Mouse (Mus musculus) adrenal gland, adult 18-20 months (tissue): ENCODE results near the gene Dcdc2b. TPM values are rescaled to one million over a fixed set of nuclear protein-coding genes. Genes with fewer than 3 reads are reported as not detected.

ENCODE experiments used
- DNase-seq, 2 experiments: peaks; one replicate each; pipeline ENCODE4 v3.0.0; 2021 to 2022; ENCODE audit warnings: low spot score in 2 of 2
- long read RNA-seq, 2 experiments: library from polyadenylated mRNA; stranded (forward); transcript quantifications; one replicate each; pipeline ENCODE4 v2.0.0; 2021
- total RNA-seq, 2 experiments: library from RNA; stranded (reverse); gene quantifications; 1 replicate in 1 of 2; 2 replicates in 1 of 2; pipeline ENCODE4 v1.2.3; 2021

Dcdc2b gene
- 1 to 10 TPM; 1.5 to 1.7 TPM for total RNA-seq
- long read RNA-seq, experiment 1, partial matches to known transcripts = 0 of 1 reads
- long read RNA-seq, experiment 1, other reads (novel, unspliced or antisense) = 1 of 1 reads
- long read RNA-seq, experiment 2 = 0 reads

GRCm38 (mm10) chr4:129614093-129614492 is at the start of gene Dcdc2b:
Gene Dcdc2b (minus strand): TSS chr4:129614257.
- DNase-seq = no peak

DNA sequence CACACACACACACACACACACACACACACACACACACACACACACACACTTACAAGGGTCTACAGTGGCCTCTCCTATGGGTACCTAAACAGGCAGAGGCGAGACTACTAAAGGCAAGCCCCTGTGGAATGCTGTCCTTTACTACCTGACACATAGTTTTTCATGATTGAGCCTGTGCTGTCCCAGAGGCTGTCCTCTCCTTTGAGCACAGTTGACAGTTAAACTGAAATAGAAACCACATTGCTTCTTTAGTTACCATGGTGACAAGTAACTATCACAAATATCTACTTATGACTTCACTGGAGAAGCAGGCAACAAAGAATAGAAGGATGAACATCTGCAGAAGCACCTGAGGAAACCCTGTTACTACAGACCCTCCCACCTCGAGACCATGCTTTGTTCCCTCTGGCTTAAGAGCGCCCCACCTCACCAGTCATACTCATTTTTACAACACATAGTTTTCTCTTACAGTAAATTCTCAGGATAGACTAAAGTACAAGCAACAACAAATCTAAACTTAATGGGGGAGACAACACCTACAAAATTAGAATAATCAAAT is 48.3 kb upstream of the Dcdc2b start:
- no peak for DNase-seq

DNA sequence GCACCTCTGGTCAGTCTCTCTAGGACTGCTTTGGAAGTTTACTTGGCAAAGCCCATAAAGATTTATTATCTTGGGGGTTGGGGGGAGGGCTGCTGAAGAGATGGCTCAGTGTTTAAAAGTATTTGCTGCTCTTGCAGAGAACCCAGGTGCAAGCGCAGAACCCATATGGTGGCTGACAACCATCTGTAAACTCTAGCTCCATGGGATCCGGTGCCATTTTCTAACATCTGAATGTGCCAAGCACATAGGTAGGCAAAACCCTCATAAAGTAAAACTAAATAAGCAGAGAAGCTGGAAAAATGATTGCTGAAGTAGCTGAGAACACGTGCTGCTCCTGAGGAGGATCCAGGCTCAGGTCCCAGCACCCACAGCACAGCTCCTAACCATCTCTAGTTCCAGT is 47.5 kb upstream of the Dcdc2b start:
- no peak for DNase-seq

GRCm38 (mm10) chr4:129654770-129655169 is 40.7 kb upstream of the Dcdc2b start:
- no peak for DNase-seq

GRCm38 (mm10) chr4:129650359-129650758 is 36.3 kb upstream of the Dcdc2b start:
- no peak for DNase-seq

- DNase-seq = no peak
These were observed 34.6 kb upstream of the Dcdc2b start for GRCm38 (mm10) chr4:129648656-129649055.

DNA sequence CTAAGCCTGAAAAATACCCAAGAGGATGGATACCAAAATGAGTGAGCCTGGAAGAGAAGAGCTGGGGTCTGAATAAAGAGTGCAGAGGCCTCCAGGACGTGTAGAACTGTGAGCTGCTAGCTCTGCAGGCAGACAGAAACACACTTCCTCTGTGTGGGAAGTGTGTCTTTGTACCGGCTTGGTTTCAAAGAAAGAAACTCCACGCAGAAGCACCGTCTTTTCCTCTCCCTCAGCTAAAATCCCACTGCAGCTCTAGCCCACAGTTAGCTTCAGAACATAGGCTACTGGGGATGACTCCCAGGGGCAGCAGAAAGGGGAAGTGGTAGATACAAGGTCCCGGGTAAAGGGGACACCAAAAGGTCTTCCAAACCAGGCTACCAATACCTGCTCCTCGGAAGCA is 31.1 kb upstream of the Dcdc2b start:
- no peak for DNase-seq

DNA sequence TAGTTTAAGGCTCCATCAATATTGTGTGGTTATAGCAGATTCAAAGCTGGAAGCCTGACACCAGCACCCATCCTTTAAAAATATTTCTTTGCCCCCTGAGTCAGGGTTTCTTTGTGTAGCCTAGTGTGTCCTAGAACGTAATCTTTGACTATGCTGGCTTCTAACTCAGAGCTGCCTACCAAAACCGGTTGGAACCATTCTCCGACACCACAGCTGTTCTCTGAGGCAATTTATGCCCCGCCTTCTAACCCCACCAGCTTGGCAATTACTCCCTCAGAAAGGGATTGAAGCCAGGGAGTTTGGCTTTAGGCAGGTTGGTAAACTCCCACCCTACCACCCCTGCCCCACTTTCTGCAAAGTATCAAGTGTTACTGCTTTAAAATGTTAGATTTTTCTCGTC is 27.7 kb upstream of the Dcdc2b start:
- no peak for DNase-seq

- peak; percentile 89 to 92 for DNase-seq
These were observed 26.8 kb upstream of the Dcdc2b start, which contains the start of gene Txlna for GRCm38 (mm10) chr4:129640638-129641467. Gene Txlna (minus strand): TSS chr4:129641065.

DNA sequence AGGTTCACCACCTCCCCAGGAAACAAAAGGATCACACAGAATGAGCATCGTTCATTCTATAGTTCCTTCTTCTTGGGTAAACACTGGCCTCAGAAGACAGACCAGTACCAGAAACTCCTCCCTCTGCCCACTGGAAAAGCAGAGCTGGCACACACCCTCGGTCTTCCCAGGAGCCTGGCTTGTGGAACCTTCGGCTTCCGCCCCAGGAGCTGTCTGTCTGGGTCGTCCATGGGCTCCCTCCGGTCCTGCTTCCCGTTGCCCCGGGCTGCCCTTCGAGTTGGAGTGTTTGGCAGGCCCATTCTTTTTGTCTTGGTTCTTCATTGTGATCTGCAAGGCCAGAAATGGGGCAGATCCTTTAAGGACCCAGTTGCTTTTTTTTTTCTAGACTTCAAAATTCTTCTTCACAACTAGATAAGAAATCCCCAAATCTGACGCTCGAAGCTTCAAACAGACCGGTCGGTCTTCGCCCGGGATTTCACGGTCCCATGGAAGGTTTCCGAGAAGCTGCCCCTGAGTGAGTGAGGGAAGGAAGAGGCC is 26.1 kb upstream of the Dcdc2b start:
- DNase-seq = peak; percentile 40 to 45

DNA sequence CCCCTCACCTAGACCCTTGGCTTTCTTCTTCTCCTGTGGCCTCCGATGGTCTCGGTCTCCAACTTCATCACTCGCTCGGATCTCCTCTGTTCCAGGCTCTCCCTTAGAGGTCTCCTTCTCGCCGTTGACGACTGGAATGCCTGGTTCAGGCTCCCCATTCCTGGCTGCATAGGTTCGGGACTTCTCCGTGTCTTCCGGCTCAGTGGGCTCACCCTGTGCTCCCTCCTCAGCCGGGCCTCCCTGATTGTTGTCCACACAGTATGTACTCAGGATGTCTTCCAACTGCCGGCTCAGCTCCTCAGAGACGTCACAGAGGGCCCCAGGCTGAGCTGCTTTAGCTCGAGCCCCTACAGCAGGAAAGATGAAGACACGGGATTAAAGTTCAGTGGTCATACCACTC is 25.2 kb upstream of the Dcdc2b start:
- DNase-seq = no peak

GRCm38 (mm10) chr4:129633852-129634251 is 19.8 kb upstream of the Dcdc2b start:
- DNase-seq = no peak

DNA sequence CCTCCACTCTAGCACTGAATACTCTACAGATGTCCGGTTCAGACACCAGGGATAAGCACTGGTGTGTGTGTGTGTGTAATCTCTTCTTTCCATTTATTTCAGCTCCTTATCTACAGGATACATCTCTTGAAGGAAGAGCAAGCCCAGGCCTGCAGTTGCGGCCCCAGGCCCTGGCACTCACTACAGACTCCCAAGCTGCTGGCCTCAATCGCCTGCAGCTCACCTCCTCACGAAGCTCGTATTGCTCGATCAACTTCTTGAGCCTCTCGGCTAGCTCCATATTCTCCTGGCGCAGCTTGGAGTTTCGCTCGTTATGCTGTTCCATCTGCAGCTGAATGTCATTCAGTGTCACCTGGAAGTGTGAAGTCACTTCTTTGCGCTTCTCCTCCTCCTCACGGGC is 17.8 kb upstream of the Dcdc2b start:
- DNase-seq = no peak

- DNase-seq = peak in 1 of 2 experiments; percentile 51
These were observed 16.9 kb upstream of the Dcdc2b start for GRCm38 (mm10) chr4:129630944-129631343.

DNA sequence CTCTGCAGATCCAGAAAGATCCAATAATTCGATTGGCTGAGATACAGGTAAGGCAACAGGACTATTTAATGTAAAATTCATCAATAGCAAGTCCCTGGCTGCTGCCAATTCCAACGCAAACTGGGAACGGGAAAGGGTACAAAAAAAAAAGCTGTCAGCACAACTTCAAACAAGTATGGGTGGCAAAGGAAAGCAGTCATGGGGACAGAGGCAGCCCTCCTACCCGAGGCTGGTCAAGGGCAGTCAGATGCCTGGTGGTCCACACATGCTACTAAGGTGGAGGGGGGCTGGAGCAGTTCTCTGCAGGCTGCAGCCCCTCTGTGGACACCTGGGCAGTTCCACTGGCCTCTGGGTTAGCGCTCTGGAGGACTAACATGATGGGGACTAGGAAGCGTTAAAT is 12.0 kb upstream of the Dcdc2b start:
- no peak for DNase-seq

- DNase-seq = no peak
These were observed 11.4 kb upstream of the Dcdc2b start for GRCm38 (mm10) chr4:129625496-129625895.

DNA sequence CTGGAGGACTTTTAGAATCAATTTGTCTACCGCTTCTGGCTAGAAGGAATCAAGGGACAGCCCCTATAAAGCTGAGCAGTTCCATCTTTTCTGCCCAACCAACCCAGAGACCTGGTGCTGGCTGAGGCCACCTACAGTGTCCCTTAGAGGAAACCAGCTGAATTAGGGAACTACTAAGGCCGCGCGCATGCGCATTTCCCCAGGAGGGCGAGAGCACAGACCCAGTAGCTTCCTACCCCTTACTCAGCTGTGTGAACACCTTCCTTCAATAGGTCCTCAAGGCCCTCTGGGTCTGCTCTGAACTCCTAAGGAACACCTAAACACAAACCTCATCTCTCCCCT is 10.9 kb upstream of the Dcdc2b start:
- no peak for DNase-seq

DNA sequence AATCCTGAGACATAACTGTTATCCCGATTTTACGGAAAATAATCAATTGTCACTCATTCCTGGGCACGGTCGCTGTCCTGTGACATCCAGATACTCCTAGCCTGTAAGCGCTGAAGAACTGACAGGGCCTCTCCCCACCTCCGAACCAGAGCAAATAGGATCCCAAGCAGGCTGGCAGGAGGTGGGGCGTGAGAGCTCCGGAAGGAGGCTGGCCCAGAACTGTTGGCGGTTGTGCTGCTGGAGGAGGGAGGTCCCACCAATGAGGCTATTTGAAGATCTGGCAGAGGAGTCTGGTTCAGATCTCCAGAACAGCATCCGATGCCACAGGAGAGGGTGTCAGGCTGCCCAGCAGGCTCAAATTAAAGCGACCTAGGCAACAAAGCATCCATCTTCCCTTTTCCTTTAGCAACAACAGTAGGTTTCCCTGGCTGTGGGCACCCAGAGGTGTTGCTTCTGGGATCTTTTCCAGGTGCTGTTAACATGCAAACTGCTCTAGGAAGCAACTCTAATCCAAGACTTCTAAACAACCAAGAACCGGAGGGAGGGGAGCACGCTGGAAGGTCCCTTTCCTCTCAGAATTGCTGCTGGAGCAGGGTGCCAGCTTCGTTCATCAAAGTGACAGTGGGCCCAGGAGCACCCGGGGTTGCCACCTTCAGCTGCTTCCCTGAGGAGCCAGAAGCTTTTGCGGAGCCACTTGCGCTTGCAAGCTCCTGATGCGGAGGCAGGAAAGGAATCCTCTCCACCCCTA is 10.4 kb upstream of the Dcdc2b start:
- peak; percentile 68 to 71 for DNase-seq

DNA sequence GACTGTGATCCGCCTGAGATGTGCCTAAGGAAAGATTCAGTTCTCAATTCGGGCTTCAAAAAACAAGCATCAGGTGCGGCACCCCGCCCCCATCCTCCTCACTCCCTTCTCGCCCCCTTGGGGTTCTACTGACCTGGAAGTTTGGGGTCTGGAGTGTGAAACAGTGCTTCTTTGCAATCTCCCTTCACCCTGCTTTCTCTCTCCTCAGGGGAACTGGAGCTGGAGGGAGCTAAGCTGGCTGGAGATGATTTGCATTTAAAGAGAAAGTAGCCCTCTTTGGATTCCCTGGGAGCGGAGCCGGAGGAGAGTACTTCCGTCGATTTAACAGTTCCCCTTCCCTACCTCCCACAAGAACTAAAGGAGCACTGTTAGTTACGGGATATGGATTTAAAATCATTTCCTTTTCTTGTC is 9.6 kb upstream of the Dcdc2b start, which contains the start of gene Ccdc28b:
Ccdc28b (minus strand) TSS at position 267 of the 411 bp plus-strand sequence.
- DNase-seq = peak in 1 of 2 experiments; percentile 42

DNA sequence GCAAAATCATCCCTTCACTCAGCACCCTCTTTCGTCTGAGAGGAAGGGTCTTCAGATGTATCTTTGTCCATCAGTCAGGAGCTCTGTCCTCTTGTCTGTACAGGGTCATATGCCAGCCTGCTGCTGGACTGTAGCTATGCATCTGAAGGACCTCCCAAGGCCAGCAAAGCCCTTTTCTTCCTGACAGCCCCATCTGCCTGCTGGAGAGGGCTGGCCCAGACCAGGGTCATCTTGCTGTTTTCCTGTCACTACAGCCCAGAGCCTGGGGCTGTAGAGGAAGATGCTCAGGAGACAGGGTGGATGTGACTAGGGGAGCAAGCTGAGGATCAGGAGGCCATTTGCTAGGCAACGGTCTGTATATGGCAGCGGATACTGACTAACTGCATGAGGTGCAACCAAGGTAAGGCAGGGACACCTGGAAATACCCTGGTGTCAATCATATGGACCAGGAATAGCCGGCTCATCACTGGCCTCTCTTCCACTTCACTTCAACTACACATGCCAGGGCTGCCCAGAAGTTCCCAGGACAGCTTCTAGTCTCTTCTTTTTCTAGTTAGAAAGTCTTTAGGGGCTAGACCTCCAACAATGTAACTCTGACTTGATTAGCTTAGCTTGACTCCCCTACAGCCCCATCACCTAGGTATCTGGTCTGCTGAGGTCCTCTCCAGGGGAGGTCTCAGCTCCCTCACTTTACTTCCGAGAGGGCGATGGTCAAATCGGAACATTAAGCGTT is 8.9 kb upstream of the Dcdc2b start:
- no peak for DNase-seq
